Mouse (Mus musculus) cerebral cortex, adult 2 months (tissue): ENCODE data around the gene Hnrnph2.

Experiments
- WGBS: fragments of 180-500 bp; shearing (Covaris S2); methylation state at CpG from one replicate; pipeline ENCODE4 v1.1.7; 2018; 5-methylcytosine and 5-hydroxymethylcytosine counted together

Hnrnph2 gene

GRCm38 (mm10) chrX:134612285-134612959 is 11.4 kb downstream of the Hnrnph2 start:
- WGBS: 5% methylated on average over 15 of the region's 15 CpGs

- 85% methylated on average over 2 of the region's 2 CpGs for WGBS
These were observed 13.3 kb downstream of the Hnrnph2 start for GRCm38 (mm10) chrX:134614306-134614705.

- WGBS: 50% methylated on average over 9 of the region's 9 CpGs
These were observed 18.7 kb downstream of the Hnrnph2 start for GRCm38 (mm10) chrX:134619695-134620094.

DNA sequence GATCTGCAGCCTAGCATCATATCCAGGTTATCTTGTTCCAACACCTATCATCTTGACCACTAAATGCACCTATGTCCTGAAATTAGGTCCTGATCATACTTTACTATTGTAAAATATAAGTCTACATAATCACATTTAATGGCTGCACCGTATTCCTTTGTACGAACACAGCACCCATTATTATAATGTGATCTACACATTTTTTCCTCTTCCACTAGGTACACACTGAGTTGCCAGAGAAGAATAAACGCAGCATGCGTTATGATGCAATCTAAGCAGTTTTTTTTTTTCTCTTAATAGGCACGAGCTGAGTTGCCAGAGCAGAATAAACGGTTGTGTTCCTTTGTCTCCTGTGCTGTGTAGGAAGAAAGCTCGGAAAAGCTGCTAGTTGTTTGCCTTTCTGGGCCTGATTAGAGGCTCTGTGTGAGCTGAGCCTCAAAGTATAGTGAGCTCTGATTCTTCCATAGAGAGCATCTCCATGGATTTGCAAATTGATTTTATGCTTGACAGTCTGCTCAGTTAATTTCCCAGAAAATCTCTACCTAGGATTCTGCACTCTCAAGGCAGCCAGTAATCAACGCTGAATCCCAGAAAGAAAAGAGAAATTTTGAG is 19.4 kb downstream of the Hnrnph2 start:
- 32% methylated on average over 8 of the region's 8 CpGs for WGBS

DNA sequence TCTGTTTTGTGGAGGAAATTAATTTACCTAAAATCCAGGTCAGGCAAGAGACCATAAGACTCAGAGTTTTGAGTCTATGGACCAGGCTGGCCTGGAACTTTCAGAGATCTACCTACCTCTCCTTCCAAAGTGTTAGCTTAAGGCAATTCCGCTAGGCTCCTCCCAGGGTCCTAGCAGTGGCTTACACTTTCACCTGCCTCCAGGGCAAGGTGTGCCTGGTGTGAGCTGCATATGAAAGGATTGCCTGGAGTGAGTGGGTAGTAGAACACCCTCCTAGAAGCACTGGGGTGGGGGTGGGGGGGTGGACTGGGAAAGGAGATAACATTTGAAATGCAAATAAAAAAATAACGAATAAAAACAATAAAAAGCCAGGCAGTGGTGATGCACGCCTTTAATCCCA is 20.7 kb downstream of the Hnrnph2 start:
- WGBS: 83% methylated on average over 3 of the region's 3 CpGs

- WGBS: 83% methylated on average over 4 of the region's 4 CpGs
These were observed 22.4 kb downstream of the Hnrnph2 start for GRCm38 (mm10) chrX:134623350-134623749.

- WGBS: 82% methylated on average over 2 of the region's 2 CpGs
These were observed 27.2 kb downstream of the Hnrnph2 start for GRCm38 (mm10) chrX:134628200-134628599.

- 97% methylated on average over 5 of the region's 5 CpGs for WGBS
These were observed 31.7 kb downstream of the Hnrnph2 start for GRCm38 (mm10) chrX:134632710-134633109.

DNA sequence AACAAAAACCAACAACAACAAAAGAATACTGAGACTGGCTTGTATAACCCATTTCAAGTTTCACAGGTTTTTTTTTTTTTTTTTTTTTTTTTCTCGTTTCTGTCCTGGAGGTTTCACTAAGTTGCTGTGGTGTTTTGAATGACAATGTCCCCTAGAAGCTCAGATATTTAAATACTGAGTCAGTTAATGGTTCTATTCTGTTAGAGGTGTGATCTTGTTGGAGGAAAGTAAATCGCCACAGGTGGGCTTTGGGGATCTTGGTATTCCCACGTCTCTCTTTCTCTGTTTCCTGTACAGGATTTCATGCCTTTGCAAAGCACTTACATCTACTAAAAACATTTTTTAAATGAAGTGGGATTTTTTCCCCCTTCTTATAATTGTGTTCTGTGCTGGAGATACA is 34.1 kb downstream of the Hnrnph2 start:
- 74% methylated on average over 3 of the region's 3 CpGs for WGBS

DNA sequence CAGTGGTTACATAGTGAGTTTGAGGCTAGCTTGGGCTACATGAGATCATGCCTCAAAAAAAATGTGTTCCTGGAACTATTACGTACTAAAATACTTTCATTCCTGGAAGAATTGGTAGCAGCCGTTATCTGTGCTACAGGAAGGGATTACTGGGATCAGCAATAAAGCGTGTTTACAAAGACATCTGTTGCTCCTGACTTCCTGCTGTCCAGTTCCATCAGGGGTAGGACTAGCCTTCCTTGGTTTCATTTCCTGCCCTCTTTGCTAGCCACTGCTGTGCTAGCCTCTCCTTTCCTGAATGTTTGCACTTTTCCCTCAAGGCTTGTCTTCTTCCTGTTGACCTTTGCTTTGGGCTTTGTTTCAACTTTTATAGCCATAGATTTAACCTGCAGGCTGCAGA is 34.9 kb downstream of the Hnrnph2 start:
- WGBS: 75% methylated on average over 3 of the region's 3 CpGs

DNA sequence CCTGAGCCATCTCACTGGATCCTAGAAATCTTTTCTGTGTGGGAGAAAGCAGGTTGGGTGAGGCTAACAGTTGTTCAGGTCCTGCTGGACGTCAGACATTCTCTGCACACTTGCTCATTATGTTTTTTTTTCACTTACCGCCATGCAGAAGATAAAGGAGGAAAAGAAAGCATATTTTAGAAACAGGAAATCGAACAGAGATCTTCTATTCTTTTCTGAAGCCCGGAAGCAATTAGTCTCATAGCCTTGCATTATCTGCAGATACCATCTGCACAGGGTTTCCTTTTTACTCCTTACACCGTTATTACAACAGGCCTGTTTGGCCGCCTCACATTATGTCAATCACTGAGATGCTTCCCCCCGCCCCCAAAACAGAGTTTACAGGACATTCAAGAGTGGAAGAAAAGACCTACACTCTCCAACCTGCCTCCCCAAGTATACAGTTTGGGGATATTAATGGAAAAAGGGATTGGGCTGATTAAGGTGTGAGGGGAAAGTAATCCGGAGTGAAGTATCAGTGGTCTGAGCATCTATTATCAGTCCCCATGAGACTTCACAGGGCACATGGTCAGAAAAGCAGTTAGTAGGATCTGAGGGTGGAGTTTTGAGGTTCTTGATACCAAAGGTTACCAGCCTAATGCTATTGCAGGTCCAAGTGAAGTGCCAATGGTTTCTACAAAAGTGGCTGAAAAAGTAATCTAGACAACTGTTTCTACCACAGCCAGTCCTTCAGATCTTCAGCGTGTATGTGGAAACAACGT is 40.2 kb downstream of the Hnrnph2 start:
- WGBS: 56% methylated on average over 10 of the region's 10 CpGs

- WGBS: 100% methylated on average over 1 of the region's 1 CpGs
These were observed 45.4 kb downstream of the Hnrnph2 start for GRCm38 (mm10) chrX:134646338-134646737.

DNA sequence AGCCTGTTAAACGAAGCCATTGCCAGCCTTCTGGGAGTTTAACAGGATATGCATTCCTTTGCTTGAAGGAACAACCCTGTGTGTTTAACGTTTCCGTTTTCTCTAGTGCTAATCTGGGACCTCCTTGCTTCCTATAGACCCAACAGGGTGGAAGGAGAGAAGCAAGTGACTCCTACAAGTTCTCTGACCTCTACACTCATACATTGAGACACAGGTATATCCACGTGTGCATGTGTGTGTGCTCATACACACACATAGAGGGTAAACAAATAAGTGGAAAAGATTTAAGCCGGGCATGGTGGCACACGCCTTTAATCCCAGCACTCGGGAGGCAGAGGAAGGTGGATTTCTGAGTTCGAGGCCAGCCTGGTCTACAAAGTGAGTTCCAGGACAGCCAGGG is 46.4 kb downstream of the Hnrnph2 start:
- WGBS: 74% methylated on average over 8 of the region's 8 CpGs

- 6% methylated on average over 11 of the region's 11 CpGs for WGBS
These were observed 47.2 kb downstream of the Hnrnph2 start for GRCm38 (mm10) chrX:134648031-134648692.

DNA sequence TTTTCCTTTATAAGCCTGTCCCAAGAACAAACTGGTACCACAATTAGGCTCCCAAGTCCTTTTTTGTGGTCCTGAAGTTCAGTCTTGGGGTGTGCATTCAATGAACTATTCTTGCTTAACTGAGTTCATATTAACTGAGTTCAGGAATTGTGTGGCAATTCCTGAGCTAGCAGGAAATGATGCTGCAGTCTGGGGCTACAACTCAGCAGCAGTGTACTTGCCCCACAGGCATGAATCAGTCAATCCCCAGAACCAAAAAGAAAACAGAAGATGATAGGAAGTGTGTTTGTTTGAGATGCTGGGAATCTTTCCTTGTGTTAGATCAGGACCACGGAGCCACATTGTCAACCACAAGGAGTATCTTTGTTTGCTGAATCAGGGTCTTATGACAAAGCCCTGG is 51.1 kb downstream of the Hnrnph2 start:
- WGBS: 59% methylated on average over 1 of the region's 1 CpGs
